Mouse (Mus musculus) heart, adult 10 weeks (tissue): Measurements from ENCODE around the gene Surf1. TPM values are rescaled to one million over a fixed set of nuclear protein-coding genes. Genes with fewer than 3 reads are reported as not detected.

Experiments
- polyA plus RNA-seq: library from polyadenylated mRNA; stranded (reverse); fragments of 350-450 nt; fragmentation: Illumina TruSeq; extraction: RNeasy Lipid Tissue Mini Kit (QIAGEN cat#74804); gene quantifications from one replicate; pipeline ENCODE4 v1.2.3, GENCODE M21; 2014; ENCODE audit warnings: low read depth, low replicate concordance

Gene Surf1
- 65.6 TPM for polyA plus RNA-seq

GRCm38 (mm10) chr2:26915927-26916728, at the start of gene Surf1, which contains the start of gene Surf2:
Gene Surf1 (minus strand): TSS chr2:26916530.
Gene Surf2 (plus strand): TSS chr2:26916367.

GRCm38 (mm10) chr2:26963923-26964723, 47.8 kb upstream of the Surf1 start, which contains the start of gene Rexo4:
Gene Rexo4 (minus strand): TSS chr2:26964386.

GRCm38 (mm10) chr2:26933304-26934055, 17.1 kb upstream of the Surf1 start, which contains the start of the genes Surf4 and Stkld1:
Gene Surf4 (minus strand): TSS chr2:26933928.
Gene Stkld1 (plus strand): TSS chr2:26934047.

GRCm38 (mm10) chr2:26910124-26910993, 6.0 kb downstream of the Surf1 start, which contains the start of the genes Med22 and Rpl7a:
Gene Med22 (minus strand): TSS chr2:26910677.
Gene Rpl7a (plus strand): TSS chr2:26910764.

GRCm38 (mm10) chr2:26902467-26903220, 13.7 kb downstream of the Surf1 start, which contains the start of gene Surf6:
Gene Surf6 (minus strand): TSS chr2:26902879.

GRCm38 (mm10) chr2:26864879-26865278, 51.5 kb downstream of the Surf1 start, which contains the start of gene Abo:
Gene Abo (minus strand): TSS chr2:26864979.

Other genes with a start within 250 kb of the Surf1 start
- not detected for gene Lcn4, start 245.2 kb downstream of the Surf1 start, polyA plus RNA-seq
- gene Abo, start 51.6 kb downstream of the Surf1 start, polyA plus RNA-seq: not detected
- 11.8 TPM for gene Surf6, start 13.7 kb downstream of the Surf1 start, polyA plus RNA-seq
- gene Med22, start 5.9 kb downstream of the Surf1 start, polyA plus RNA-seq: 28.6 TPM
- 813 TPM for gene Rpl7a, start 5.8 kb downstream of the Surf1 start, polyA plus RNA-seq
- gene Surf2, start 163 bp downstream of the Surf1 start, polyA plus RNA-seq: 33.6 TPM
- 89.7 TPM for gene Surf4, start 17.4 kb upstream of the Surf1 start, polyA plus RNA-seq
- not detected for gene Stkld1, start 17.5 kb upstream of the Surf1 start, polyA plus RNA-seq
- gene Rexo4, start 47.9 kb upstream of the Surf1 start, polyA plus RNA-seq: 19.7 TPM
- gene Adamts13, start 56.9 kb upstream of the Surf1 start, polyA plus RNA-seq: 0.13 TPM
- 43.6 TPM for gene Cacfd1, start 93.4 kb upstream of the Surf1 start, polyA plus RNA-seq
- 0.34 TPM for gene Slc2a6, start 111.5 kb upstream of the Surf1 start, polyA plus RNA-seq
- gene Mymk, start 155.6 kb upstream of the Surf1 start, polyA plus RNA-seq: not detected
- gene Adamtsl2, start 162.8 kb upstream of the Surf1 start, polyA plus RNA-seq: 19.6 TPM
- gene Fam163b, start 226.0 kb upstream of the Surf1 start, polyA plus RNA-seq: 0.47 TPM
- 2.9 TPM for gene Dbh, start 248.7 kb upstream of the Surf1 start, polyA plus RNA-seq